Comparison of ENCODE assay signal across 23 mouse cellular contexts in the genomic region with DNA sequence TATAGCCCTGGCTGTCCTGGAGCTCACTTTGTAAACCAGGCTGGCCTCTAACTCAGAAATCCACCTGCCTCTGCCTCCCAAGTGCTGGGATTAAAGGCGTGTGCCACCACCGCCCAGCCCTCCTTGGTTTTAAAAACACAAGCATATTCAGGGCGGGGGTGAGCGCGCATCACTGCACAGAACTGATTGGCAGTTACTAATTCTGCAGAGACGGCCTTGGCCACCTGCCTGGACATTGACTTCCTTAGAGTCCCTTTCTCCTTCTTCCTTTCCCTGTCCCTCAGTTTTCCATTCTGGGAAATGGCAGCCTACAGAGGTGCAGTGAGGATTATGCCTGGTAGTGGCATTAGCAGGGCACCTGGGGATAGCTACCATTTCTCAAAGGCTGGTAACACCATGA. TPM values are rescaled to one million over a fixed set of nuclear protein-coding genes. Genes with fewer than 3 reads are reported as not detected.
DNase-seq lines count a peak whose midpoint lies in the region; TF ChIP-seq lines count a peak whose summit lies in the region.
"Had no signal": no experiment of that assay in that cellular context is flagged by ENCODE, and none has a peak within 500 bp of the region (broad histone marks: within the 10 kb centered on the region; RNA-seq: fewer than 3 reads in every experiment).

No protein-coding gene starts in this region.

- intact Hi-C loops in heart, postnatal 14 days (cut with DNase I), result no loop called here

- TF ChIP-seq CTCF in kidney, adult 2 months (conservative IDR thresholded peaks at IDR 0.05; ENCODE audit: insufficient read depth, insufficient read length, low read depth, low read length), result no peak
- TF ChIP-seq CTCF in bone marrow, adult 2 months (IDR thresholded peaks at IDR 0.05; ENCODE audit: control insufficient read depth, insufficient read depth, low read length), result no peak

- H3K4me3 ChIP-seq in kidney, adult 2 months (ENCODE audit: insufficient read depth, low read depth, low read length), result no peak overlapping the region
- no peak overlapping the region for H3K4me3 ChIP-seq in bone marrow, adult 2 months (replicated peaks; ENCODE audit: control insufficient read depth, low read depth, low read length)
- H3K4me3 ChIP-seq: embryonic facial prominence, embryonic 13.5 days; embryonic facial prominence, embryonic 15.5 days; erythroblast, embryonic 14.5 days; forebrain, embryonic 10.5 days; forebrain, embryonic 12.5 days had no signal

- no peaks in the 10 kb centered on the region for H3K27me3 ChIP-seq in kidney, adult 2 months (replicated peaks; ENCODE audit: control insufficient read depth, insufficient read depth, low read length)
- H3K27me3 ChIP-seq: embryonic facial prominence, embryonic 13.5 days; embryonic facial prominence, embryonic 15.5 days; forebrain, embryonic 12.5 days; Patski had no signal

- DNase-seq in kidney, adult 2 months, result peak; percentile 35
- no peak for DNase-seq in kidney, postnatal 25 days
- peak; percentile 51 for DNase-seq in A20 (ENCODE audit: low read depth, low spot score)
- no peak for DNase-seq in heart, postnatal 14 days
- DNase-seq in thymus, postnatal 4 days, result no peak
- DNase-seq: adrenal gland, adult 8-10 months; adrenal gland, postnatal 14 days; adrenal gland, postnatal 36 days; cerebellum, adult 11 months; cerebellum, adult 18-20 months; cerebellum, adult 8-10 months; cerebellum, adult 9-11 months; cerebellum, postnatal 14 days; cerebellum, postnatal 36 days; embryo, embryonic 11 days had no signal

- no peaks in the 10 kb centered on the region for H3K36me3 ChIP-seq in kidney, adult 2 months (ENCODE audit: control insufficient read depth, insufficient read depth, low read length)
- H3K36me3 ChIP-seq: embryonic facial prominence, embryonic 15.5 days; forebrain, embryonic 12.5 days; G1E had no signal

- H3K4me1 ChIP-seq in kidney, adult 2 months (ENCODE audit: control insufficient read depth, insufficient read depth, low read length), result peaks cover 13% of the 10 kb centered on the region
- H3K4me1 ChIP-seq in bone marrow, adult 2 months (ENCODE audit: control insufficient read depth, insufficient read depth, low read length), result peaks cover 15% of the 10 kb centered on the region

- 59% methylated on average over 6 of the region's 6 CpGs for WGBS in kidney, adult 2 months
- 78% methylated on average over 6 of the region's 6 CpGs for WGBS in bone marrow, adult 2 months

- no peak overlapping the region for H3K27ac ChIP-seq in kidney, adult 2 months (ENCODE audit: insufficient read depth, low read depth, low read length)
- peak overlapping the region; percentile 54 for H3K27ac ChIP-seq in bone marrow, adult 2 months (ENCODE audit: control insufficient read depth, insufficient read depth, low read depth, low read length, poor library complexity)
- H3K27ac ChIP-seq: embryonic facial prominence, embryonic 13.5 days; embryonic facial prominence, embryonic 15.5 days; forebrain, embryonic 10.5 days; forebrain, embryonic 12.5 days had no signal

- no peak for TF ChIP-seq POLR2A in kidney, adult 2 months (IDR thresholded peaks at IDR 0.05; ENCODE audit: low read depth, low read length)
- TF ChIP-seq POLR2A in bone marrow, adult 2 months (IDR thresholded peaks at IDR 0.05; ENCODE audit: borderline replicate concordance, control insufficient read depth, low read depth, low read length), result no peak

RNA-seq across cellular contexts. Expression of a gene that starts 11.0 kb away (rescaled TPM):
- 6.4 and 13.1 TPM in 2 replicates for polyA plus RNA-seq in kidney, adult 2 months (2012; rRNA removed)
- polyA plus RNA-seq in bone marrow, adult 2 months (2011; ENCODE audit: insufficient read depth, insufficient read length, low replicate concordance, missing spikeins), result 18.2 and 30.0 TPM in 2 replicates
- 1 to 10 TPM; 1.4 TPM for total RNA-seq in heart, postnatal 14 days (2021)

RNA-seq across cellular contexts. Expression of a gene that starts 46.6 kb away (rescaled TPM):
- polyA plus RNA-seq in kidney, adult 2 months (2012; rRNA removed), result 18.2 and 23.2 TPM in 2 replicates
- polyA plus RNA-seq in bone marrow, adult 2 months (2011; ENCODE audit: insufficient read depth, insufficient read length, low replicate concordance, missing spikeins), result 6.5 and 17.7 TPM in 2 replicates
- total RNA-seq in heart, postnatal 14 days (2021), result 1 to 10 TPM; 5.2 to 6.7 TPM

RNA-seq across cellular contexts. Expression of a gene that starts 59.6 kb away (rescaled TPM):
- polyA plus RNA-seq in kidney, adult 2 months (2012; rRNA removed), result 75.8 and 91.5 TPM in 2 replicates
- 221 and 312 TPM in 2 replicates for polyA plus RNA-seq in bone marrow, adult 2 months (2011; ENCODE audit: insufficient read depth, insufficient read length, low replicate concordance, missing spikeins)
- total RNA-seq in heart, postnatal 14 days (2021), result 100 to 1,000 TPM; 121 to 152 TPM

Comparison
In these comparisons a context has a peak if more than half of its experiments do, and no peak if none do; other contexts are left out.
1. DNase-seq: peak in kidney, adult 2 months (single experiment) and A20 (single experiment); none in kidney, postnatal 25 days (0 of 2), heart, postnatal 14 days (0 of 2) and thymus, postnatal 4 days (single experiment).